Mouse (Mus musculus): Measurements from ENCODE around the gene Qprt.
A peak's percentile ranks its signal among the peaks of the same experiment; 100 is the strongest.

The Qprt gene

GRCm38 (mm10) chr7:127121911-127122270 lies at the start of gene Qprt:
Gene Qprt (minus strand): TSS chr7:127122226.
- H3K36me3 ChIP-seq (ENCODE audit: insufficient read depth, low read length) = no peaks in the 10 kb centered on the region
- H3K4me3 ChIP-seq (replicated peaks; ENCODE audit: low read length) = peak within 1 kb of the TSS; percentile 78
- no peak for TF ChIP-seq NANOG (IDR thresholded peaks at IDR 0.05; ENCODE audit: borderline replicate concordance, low read length)
- peaks cover 62% of the 10 kb centered on the region for H3K4me1 ChIP-seq (replicated peaks; ENCODE audit: low read depth, low read length)
- H3K27me3 ChIP-seq (ENCODE audit: insufficient read depth, low read length) = no peaks in the 10 kb centered on the region
- H3K9me3 ChIP-seq (ENCODE audit: low read length) = peaks cover 5% of the 10 kb centered on the region

- Histone ChIP-seq H3K36me3 (ENCODE audit: insufficient read depth, low read length) (no peaks in the 10 kb centered on the region), H3K4me1 (replicated peaks; ENCODE audit: low read depth, low read length) (peaks cover 21% of the 10 kb centered on the region), H3K9me3 (ENCODE audit: low read length) (no peaks in the 10 kb centered on the region), H3K27me3 (ENCODE audit: insufficient read depth, low read length) (no peaks in the 10 kb centered on the region; the same call in 1 of the 2 replicates), H3K4me3 (replicated peaks; ENCODE audit: low read length) (no peak overlapping the region)
- no peak for TF ChIP-seq CTCF (conservative IDR thresholded peaks at IDR 0.05; ENCODE audit: low read length)
These were observed 44.5 kb upstream of the Qprt start for GRCm38 (mm10) chr7:127166501-127166900.

- no peaks in the 10 kb centered on the region for H3K36me3 ChIP-seq (ENCODE audit: insufficient read depth, low read length)
- no peaks in the 10 kb centered on the region for H3K9me3 ChIP-seq (ENCODE audit: low read length)
- no peak overlapping the region for H3K4me3 ChIP-seq (replicated peaks; ENCODE audit: low read length)
- no peaks in the 10 kb centered on the region; the same call in 1 of the 2 replicates for H3K27me3 ChIP-seq (ENCODE audit: insufficient read depth, low read length)
- peaks cover 21% of the 10 kb centered on the region for H3K4me1 ChIP-seq (replicated peaks; ENCODE audit: low read depth, low read length)
- TF ChIP-seq CTCF (conservative IDR thresholded peaks at IDR 0.05; ENCODE audit: low read length) (no peak), NANOG (IDR thresholded peaks at IDR 0.05; ENCODE audit: borderline replicate concordance, low read length) (no peak), POU5F1 (IDR thresholded peaks at IDR 0.05; ENCODE audit: borderline replicate concordance, low read length) (no peak)
These were observed 43.8 kb upstream of the Qprt start for GRCm38 (mm10) chr7:127165607-127166493.

- H3K4me3 ChIP-seq (replicated peaks; ENCODE audit: low read length) = no peak overlapping the region
- TF ChIP-seq CTCF (conservative IDR thresholded peaks at IDR 0.05; ENCODE audit: low read length) = no peak
- no peak for TF ChIP-seq NANOG (IDR thresholded peaks at IDR 0.05; ENCODE audit: borderline replicate concordance, low read length)
- TF ChIP-seq POU5F1 (IDR thresholded peaks at IDR 0.05; ENCODE audit: borderline replicate concordance, low read length) = no peak
- no peaks in the 10 kb centered on the region; the same call in 1 of the 2 replicates for H3K27me3 ChIP-seq (ENCODE audit: insufficient read depth, low read length)
- no peaks in the 10 kb centered on the region for H3K36me3 ChIP-seq (ENCODE audit: insufficient read depth, low read length)
- H3K4me1 ChIP-seq (replicated peaks; ENCODE audit: low read depth, low read length) = peaks cover 21% of the 10 kb centered on the region
- no peaks in the 10 kb centered on the region for H3K9me3 ChIP-seq (ENCODE audit: low read length)
These were observed 42.0 kb upstream of the Qprt start for GRCm38 (mm10) chr7:127164002-127164401.

- TF ChIP-seq NANOG (IDR thresholded peaks at IDR 0.05; ENCODE audit: borderline replicate concordance, low read length) = no peak
- no peak for TF ChIP-seq POU5F1 (IDR thresholded peaks at IDR 0.05; ENCODE audit: borderline replicate concordance, low read length)
- TF ChIP-seq CTCF (conservative IDR thresholded peaks at IDR 0.05; ENCODE audit: low read length) = no peak
- no peaks in the 10 kb centered on the region; the same call in 1 of the 2 replicates for H3K27me3 ChIP-seq (ENCODE audit: insufficient read depth, low read length)
These were observed 40.5 kb upstream of the Qprt start for GRCm38 (mm10) chr7:127162546-127162945.

GRCm38 (mm10) chr7:127157548-127157947 lies 35.5 kb upstream of the Qprt start:
- H3K27me3 ChIP-seq (ENCODE audit: insufficient read depth, low read length) = 0 out of 2 replicates have a peak, but pooled peaks cover 4% of the 10 kb centered on the region
- no peak for TF ChIP-seq CTCF (conservative IDR thresholded peaks at IDR 0.05; ENCODE audit: low read length)
- TF ChIP-seq NANOG (IDR thresholded peaks at IDR 0.05; ENCODE audit: borderline replicate concordance, low read length) = no peak
- TF ChIP-seq POU5F1 (IDR thresholded peaks at IDR 0.05; ENCODE audit: borderline replicate concordance, low read length) = no peak
- H3K9me3 ChIP-seq (ENCODE audit: low read length) = no peaks in the 10 kb centered on the region
- no peaks in the 10 kb centered on the region for H3K36me3 ChIP-seq (ENCODE audit: insufficient read depth, low read length)
- H3K4me3 ChIP-seq (replicated peaks; ENCODE audit: low read length) = no peak overlapping the region
- H3K4me1 ChIP-seq (replicated peaks; ENCODE audit: low read depth, low read length) = peaks cover 11% of the 10 kb centered on the region

More at GRCm38 (mm10) chr7:127162546-127162945, 40.5 kb upstream of the Qprt start:
- no peaks in the 10 kb centered on the region for H3K9me3 ChIP-seq (ENCODE audit: low read length)
- H3K36me3 ChIP-seq (ENCODE audit: insufficient read depth, low read length) = no peaks in the 10 kb centered on the region
- peaks cover 21% of the 10 kb centered on the region for H3K4me1 ChIP-seq (replicated peaks; ENCODE audit: low read depth, low read length)
- H3K4me3 ChIP-seq (replicated peaks; ENCODE audit: low read length) = no peak overlapping the region

- Histone ChIP-seq H3K36me3 (ENCODE audit: insufficient read depth, low read length) (no peaks in the 10 kb centered on the region), H3K4me3 (replicated peaks; ENCODE audit: low read length) (no peak overlapping the region), H3K4me1 (replicated peaks; ENCODE audit: low read depth, low read length) (peaks cover 27% of the 10 kb centered on the region), H3K9me3 (ENCODE audit: low read length) (no peaks in the 10 kb centered on the region), H3K27me3 (ENCODE audit: insufficient read depth, low read length) (0 out of 2 replicates have a peak, but pooled peaks cover 4% of the 10 kb centered on the region)
- TF ChIP-seq POU5F1 (IDR thresholded peaks at IDR 0.05; ENCODE audit: borderline replicate concordance, low read length) = no peak
- TF ChIP-seq CTCF (conservative IDR thresholded peaks at IDR 0.05; ENCODE audit: low read length) = no peak
- TF ChIP-seq NANOG (IDR thresholded peaks at IDR 0.05; ENCODE audit: borderline replicate concordance, low read length) = no peak
These were observed 31.5 kb upstream of the Qprt start for GRCm38 (mm10) chr7:127153477-127153876.

GRCm38 (mm10) chr7:127152464-127152863 lies 30.4 kb upstream of the Qprt start:
- TF ChIP-seq NANOG (IDR thresholded peaks at IDR 0.05; ENCODE audit: borderline replicate concordance, low read length) (no peak), POU5F1 (IDR thresholded peaks at IDR 0.05; ENCODE audit: borderline replicate concordance, low read length) (no peak), CTCF (conservative IDR thresholded peaks at IDR 0.05; ENCODE audit: low read length) (no peak)
- Histone ChIP-seq H3K36me3 (ENCODE audit: insufficient read depth, low read length) (no peaks in the 10 kb centered on the region), H3K4me3 (replicated peaks; ENCODE audit: low read length) (no peak overlapping the region), H3K27me3 (ENCODE audit: insufficient read depth, low read length) (0 out of 2 replicates have a peak, but pooled peaks cover 4% of the 10 kb centered on the region), H3K9me3 (ENCODE audit: low read length) (no peaks in the 10 kb centered on the region), H3K4me1 (replicated peaks; ENCODE audit: low read depth, low read length) (peaks cover 30% of the 10 kb centered on the region)
